Mouse (Mus musculus): ENCODE measurements around the gene Mad1l1. TPM values are rescaled to one million over a fixed set of nuclear protein-coding genes. Genes with fewer than 3 reads are reported as not detected.

Mad1l1 gene
- polyA plus RNA-seq, 1 experiment from 2014 or later: 39.1 TPM

Other genes with a start within 250 kb of the Mad1l1 start
- gene Nudt1, start 104 bp upstream of the Mad1l1 start, polyA plus RNA-seq (2014; fragmentation: Nextera tagmentation; extraction: Ambion mirVana): 39.6 and 41.9 TPM in 2 replicates
- 19.3 and 19.7 TPM in 2 replicates for gene Mrm2, start 10.3 kb upstream of the Mad1l1 start, polyA plus RNA-seq (2014; fragmentation: Nextera tagmentation; extraction: Ambion mirVana)
- gene Snx8, start 67.7 kb upstream of the Mad1l1 start, polyA plus RNA-seq (2014; fragmentation: Nextera tagmentation; extraction: Ambion mirVana): 8.3 and 9.1 TPM in 2 replicates
- gene Eif3b, start 97.8 kb upstream of the Mad1l1 start, polyA plus RNA-seq (2014; fragmentation: Nextera tagmentation; extraction: Ambion mirVana): 125 and 132 TPM in 2 replicates
- gene Gm4869, start 124.1 kb upstream of the Mad1l1 start, polyA plus RNA-seq (2014; fragmentation: Nextera tagmentation; extraction: Ambion mirVana): not detected in 2 replicates
- gene Chst12, start 184.0 kb upstream of the Mad1l1 start, polyA plus RNA-seq (2014; fragmentation: Nextera tagmentation; extraction: Ambion mirVana): 17.6 and 21.5 TPM in 2 replicates
- 0.74 TPM in 1 of 2 replicates, not detected in the other for gene Grifin, start 243.5 kb upstream of the Mad1l1 start, polyA plus RNA-seq (2014; fragmentation: Nextera tagmentation; extraction: Ambion mirVana)

All from stomach, embryonic 14.5 days (tissue).